Mouse (Mus musculus): Measurements from ENCODE around the gene Ackr2.

- TF ChIP-seq CTCF (IDR thresholded peaks at IDR 0.05; ENCODE audit: low read depth) (no peak), EP300 (IDR thresholded peaks at IDR 0.05; ENCODE audit: low read depth) (no peak)
Observed at GRCm38 (mm10) chr9:121915056-121915455, 16.9 kb downstream of the Ackr2 start.

All from liver, embryonic 14.5 days (tissue).